Mouse (Mus musculus) v-Abl transformed pro-B cells (cell line): ENCODE data around the gene Tmem59.

Source experiments
- in situ Hi-C, 2 experiments: fragments of 400-800 bp; cut with MboI; formaldehyde crosslinking; loops; one replicate each; pipeline ENCODE4 v1.15.1; 2025; ENCODE audit not compliant: unreplicated experiment in 2 of 2

Gene Tmem59

DNA sequence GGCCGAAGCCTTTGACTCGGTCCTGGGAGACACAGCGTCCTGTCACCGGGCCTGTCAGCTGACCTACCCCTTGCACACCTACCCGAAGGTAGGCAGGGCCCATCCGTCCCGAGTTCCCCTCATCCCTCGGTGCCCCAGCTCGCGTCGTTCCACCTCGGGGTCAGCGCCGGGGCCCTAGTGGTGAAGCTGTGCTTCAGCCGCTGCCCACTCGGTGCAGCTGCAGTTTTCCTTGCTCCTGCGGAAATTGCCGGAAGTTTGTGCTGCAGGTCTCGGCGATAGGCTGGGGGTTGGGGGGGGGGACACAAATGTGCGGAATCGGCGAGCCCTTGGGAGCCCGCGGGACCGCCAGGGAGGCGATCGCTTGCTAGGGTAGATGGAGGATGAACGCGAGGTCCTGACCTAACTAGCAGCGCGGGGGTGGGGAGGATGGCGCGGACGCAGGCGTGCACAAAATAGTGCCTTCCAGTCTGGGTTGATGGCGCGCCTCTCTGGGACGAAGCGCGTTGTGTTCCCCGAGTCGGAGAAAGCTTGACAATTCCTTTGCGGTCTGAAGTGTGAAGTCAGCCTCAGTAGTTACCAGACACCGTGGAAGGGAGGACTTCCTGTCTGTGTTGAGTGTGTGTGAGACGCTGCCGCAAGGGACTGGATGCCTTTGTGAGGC, 761 bp downstream of the Tmem59 start, which contains the start of gene Tceanc2:
TSS of gene Tceanc2 (minus strand) at position 287 of the 661 bp plus-strand sequence.
- in situ Hi-C loops: loop anchor here (5.0 to 10.0 kb wide), 2 partner anchors 176 to 183 kb away; no protein-coding TSS in a partner anchor

DNA sequence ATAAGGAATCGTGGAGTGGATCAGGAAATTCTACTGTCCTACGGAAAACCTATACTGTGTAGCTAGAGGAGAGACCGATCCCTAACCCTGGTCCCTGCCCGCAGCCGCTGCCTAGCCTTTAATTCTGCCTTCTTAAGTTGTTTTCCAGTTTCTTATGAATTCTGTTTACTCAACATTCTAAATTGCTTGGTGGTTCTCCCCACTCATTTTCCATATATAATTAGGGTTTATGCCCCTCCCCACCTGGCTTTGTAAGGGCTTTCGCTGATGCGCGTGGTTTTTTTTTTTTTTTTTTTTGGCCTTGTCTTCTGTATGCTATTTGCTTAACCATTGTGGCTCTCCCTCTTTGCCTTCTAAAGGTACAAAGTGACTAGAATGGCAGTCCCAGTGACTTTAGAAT, 1.4 kb downstream of the Tmem59 start:
- in situ Hi-C loops: loop anchor here (5.0 to 10.0 kb wide), 2 partner anchors 175 to 183 kb away; no protein-coding TSS in a partner anchor

DNA sequence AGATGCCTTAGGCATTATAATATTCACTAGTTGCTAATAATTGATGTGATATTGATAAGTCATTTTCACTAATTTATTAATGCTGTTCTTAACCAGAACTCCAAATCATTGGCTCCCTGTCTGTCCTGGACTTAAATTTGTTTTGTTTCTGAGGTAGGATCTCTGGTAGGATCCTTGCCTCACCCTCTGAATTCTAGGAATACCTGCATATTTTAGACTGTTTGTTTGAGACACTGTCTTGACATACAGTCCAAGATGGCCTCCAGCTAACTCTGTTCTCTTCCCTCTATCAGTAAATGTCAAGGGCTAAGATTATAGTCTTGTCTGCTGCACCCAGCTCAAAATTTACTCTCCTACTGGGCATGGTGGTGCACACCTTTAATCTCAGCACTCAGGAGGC, 2.5 kb downstream of the Tmem59 start:
- in situ Hi-C loops: no loop called here

DNA sequence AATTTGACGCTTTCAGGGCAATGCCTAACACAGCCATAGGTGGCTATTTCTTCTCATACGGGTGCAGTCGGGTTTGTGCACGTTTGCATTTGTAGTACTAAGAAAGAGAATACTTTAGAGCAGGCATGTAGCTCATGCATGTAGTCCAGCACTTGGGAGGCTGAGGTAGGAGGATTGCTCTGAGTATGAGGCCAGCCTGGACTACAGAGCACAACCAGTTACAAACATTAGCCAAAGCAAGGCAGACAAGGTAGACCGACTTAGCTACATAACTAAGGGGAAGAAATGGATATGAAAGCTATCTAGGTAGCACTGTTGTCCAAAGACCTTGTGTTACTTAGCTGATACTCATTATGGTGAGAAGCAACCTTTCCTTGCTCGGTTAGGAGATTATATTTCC, 3.7 kb downstream of the Tmem59 start:
- in situ Hi-C loops: no loop called here

DNA sequence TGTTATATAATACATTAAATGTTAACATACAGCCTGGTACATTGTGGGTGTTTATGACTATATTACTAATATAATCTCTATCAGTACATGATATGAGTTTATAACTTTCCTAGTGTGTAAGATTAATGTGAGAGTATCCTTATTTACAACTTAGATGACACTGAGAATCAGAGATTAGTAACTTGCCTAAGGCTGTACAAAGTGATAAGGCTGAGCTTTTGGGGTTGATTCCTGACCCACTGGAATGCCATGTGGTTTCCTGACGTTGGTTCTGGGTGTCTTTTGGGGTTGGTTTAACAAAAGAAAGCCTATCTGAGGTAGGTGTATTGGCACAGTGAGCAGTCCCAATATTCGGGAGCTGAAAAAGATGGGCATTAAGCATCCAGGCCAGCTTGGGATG, 4.6 kb downstream of the Tmem59 start:
- in situ Hi-C loops: no loop called here

DNA sequence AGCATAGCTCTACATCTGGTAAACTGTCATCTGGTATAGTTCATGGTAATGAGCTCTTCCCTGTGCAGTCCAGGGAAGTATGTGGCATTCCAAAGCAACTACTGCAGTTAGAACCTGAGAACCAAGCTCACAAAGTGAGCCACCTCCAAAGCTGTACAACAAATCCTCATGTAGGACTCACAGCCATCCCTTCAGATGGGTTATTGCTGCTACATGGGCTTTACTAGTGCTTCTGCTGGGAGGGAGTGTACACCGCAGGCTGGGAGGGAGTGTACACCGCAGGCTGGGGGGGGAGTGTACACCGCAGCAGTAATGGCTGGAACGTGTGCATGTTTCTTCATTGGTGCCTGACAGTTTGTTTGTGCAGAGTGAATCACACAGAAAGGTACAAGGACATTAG, 5.0 kb downstream of the Tmem59 start:
- in situ Hi-C loops: no loop called here

DNA sequence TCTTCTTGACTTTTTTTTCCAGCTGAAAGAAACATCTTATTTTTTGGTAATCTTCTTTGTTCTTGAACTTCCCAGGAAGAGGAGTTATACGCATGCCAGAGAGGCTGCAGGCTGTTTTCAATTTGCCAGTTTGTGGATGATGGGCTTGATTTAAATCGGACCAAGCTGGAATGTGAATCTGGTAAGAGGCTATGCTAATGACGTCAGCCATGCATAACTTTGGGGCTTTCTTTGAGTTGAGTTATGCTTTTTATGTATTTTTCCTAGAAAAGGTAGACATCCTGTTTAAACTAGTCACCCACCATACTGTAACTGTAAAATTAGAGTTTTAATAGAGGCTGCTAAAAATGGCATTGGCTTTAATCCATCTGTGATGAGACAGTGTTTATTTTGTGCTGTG, 7.5 kb downstream of the Tmem59 start:
- in situ Hi-C loops: no loop called here

DNA sequence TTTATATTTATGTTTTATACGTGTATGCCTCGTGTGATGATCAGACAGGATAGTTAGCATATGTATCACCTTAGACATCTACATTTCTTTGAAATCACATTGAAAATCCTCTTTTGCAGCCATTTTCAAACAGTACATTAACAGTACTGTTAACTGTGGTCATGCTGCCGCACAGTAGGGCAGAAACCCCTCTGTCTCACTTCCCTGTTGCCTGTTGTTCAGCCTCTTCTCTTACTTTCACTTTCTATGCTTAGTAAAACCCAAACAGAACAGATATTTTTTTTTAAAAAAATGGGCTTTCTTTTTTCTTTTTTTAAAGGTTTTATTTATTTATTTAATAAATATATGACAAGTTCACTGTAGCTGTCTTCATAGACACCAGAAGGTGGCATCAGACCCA, 15.6 kb downstream of the Tmem59 start:
- in situ Hi-C loops: no loop called here

DNA sequence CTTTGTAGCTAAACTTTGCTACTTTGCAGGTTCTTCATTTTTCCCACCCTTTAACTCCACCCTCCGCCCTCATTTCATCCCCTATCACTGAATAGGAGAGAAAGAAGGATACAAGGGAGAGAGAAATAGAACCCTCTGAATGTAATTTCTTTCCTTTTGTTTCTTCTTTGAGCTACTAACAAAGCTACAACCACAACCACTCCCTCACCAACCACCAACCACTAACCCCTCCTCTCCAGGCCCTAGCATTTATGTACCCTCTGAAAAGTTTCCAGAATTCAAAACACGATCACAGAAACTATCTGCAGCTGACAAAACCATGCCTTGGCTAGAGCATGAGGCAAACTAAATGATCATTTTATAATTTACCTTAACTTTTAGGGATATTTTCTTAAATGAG, 18.3 kb downstream of the Tmem59 start:
- in situ Hi-C loops: no loop called here

DNA sequence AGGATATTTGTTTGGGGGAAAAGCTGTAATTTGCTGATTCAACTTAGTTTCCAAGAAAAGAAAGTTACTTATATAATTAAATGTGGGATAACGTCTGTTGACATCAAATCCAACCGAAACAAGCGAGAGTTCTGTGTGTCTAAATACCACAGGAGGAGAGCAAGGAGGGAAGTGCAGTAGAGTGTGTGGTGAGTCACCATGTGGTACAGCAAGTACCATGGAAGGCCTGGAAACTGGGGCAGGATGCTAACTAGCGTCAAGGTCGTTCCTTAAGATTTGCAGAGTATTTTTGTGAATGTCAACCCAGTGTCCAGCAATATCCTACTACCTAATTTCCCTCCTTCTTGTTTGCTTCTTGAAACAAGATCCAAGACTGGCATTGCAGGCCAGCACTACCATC, 19.9 kb downstream of the Tmem59 start:
- in situ Hi-C loops: no loop called here

DNA sequence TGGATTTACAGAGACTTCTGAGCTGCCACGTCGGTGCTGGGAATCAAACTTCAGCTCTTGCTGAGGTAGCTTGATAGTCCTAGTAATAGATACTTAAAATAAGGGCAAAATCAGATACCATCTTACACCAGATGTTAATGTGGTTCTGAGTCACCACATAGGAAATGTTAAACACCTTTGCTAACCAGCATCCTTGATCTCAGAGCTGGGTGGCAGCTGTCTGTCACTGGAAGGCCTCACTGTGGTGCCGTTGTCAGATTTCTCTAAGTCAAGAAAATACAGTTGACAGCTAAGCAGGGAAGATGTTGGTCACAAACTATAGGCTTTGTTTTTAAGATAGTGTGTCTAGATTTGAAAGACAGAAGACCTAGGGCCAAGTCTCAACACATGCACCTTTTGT, 23.6 kb downstream of the Tmem59 start:
- in situ Hi-C loops: loop anchor here in 1 of 2 experiments (5.0 kb wide), 1 partner anchor 36 kb away; no protein-coding TSS in a partner anchor

DNA sequence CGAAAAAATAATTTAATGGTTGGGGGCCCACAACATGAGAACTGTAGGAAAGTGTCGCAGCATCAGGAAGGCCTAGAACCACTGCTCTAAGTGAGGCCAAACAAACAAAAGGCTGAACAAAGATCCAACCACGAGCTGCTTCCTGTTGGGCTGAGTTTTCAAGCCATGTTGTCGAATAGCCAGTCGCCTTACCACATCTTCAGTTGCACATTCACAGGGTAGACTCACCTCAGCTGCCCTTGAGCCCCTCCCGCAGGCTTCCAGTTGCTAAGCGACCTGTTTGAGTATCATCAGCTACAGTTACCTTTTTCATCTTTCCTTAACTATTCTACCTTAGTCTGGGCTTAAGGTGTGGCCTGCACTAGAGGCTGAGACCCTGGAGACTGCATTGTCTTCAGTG, 24.8 kb downstream of the Tmem59 start:
- in situ Hi-C loops: loop anchor here in 1 of 2 experiments (5.0 kb wide), 1 partner anchor 34 kb away; no protein-coding TSS in a partner anchor

DNA sequence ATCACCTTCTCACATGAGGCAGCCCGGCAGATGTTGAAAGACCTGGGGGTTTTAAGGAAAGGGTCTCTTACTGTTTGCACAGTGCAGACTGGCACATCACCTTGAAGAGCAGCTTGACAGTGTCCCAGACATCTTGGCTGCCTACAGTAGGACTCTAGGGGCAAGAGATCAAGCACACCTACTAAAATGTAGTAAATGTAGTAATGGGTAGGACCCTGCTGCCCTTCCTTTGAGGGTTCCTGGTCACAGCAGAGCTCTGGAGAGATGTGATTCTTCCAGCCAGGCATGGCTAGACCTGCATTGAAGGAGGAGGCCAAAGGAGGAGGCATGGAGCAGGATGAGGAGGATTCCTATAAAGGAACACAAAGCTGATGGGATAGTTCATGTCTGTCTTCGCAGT, 28.8 kb downstream of the Tmem59 start:
- in situ Hi-C loops: no loop called here

DNA sequence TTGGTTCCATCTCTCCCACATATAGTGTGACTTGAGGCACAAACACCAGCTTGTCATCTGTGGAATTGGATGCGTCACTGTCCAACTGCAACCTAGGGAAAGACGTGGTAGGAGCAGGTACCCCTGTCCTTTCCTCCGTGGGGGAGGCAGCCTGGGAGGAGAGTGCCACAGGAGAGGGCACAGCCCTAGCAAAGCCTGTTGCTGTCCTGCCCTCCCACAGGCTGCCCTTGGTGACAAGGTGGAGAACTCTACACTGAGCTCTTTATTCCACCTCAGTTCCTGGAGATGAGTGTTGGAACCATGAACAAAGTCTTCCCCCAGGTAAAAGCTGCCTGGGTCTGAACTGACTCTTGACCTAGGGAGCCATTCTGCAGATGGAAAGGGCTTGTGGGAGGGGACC, 30.7 kb downstream of the Tmem59 start, which contains the start of gene Ldlrad1:
TSS of gene Ldlrad1 (plus strand) at position 301 of the 400 bp plus-strand sequence.
- in situ Hi-C loops: no loop called here

DNA sequence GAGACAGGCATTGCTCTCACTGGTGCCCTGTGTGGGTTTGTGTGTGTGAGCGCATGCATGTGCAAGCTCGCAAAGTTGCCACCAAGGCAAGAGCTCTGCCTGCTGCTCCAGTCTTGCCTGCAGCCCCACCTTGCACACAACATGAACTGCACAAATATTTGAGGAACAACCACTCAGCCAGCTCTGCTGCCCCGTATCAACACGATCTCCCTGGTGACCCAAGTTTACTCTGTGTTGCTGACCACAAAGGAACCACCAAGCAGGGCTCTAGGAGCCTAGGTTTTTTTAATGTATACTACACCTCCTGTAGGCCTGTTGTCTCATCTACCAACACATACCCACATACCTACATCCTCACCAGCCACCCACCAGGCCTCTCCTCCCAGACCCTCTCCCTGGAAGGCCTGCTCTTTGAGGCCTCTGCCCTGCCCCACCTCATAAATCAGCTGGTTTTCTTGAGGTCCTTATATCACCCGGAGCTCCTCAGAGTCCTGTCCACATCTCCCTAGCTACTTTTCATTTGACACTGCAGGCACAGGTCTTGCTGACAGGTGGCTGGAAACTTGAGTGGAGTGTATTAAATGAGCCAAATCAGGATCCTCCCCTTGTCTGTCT, 32.4 kb downstream of the Tmem59 start:
- in situ Hi-C loops: no loop called here

DNA sequence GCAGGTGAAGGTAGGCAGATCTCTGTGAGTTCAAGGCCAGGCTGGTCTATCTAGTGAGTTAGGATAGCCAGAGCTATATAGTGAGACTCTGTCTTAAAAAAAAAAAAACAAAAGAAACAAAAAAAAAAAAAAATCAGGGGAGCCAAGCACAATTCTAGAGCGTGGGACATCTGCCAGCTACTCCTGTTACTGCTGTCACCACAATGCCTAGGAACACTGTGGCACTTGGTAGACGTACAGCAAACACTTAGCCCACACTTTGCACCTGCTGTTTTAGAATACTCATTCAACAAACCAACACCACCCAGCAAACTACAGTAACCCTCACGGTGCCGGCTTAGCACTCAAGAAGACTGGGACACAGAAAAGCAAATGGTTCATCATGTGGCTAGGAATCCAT, 33.3 kb downstream of the Tmem59 start:
- in situ Hi-C loops: no loop called here

DNA sequence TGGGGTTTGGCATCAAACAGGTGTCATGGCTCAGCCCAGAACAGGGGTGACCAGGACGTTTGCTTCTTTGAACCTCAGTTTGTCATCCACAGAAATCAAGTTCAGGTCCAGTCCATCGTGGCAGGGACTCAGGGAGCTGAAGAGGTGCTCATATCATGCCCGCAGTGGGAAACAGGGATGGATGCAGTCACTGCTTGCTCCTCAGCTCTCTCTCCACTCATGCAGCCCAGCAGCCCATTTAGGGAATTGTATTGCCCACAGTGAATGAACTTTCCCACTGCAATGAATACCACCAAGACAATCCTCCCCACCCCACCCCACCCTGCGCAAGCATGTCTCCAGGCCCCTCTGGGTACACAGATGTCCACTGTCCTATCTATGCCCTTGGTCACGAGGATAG, 33.7 kb downstream of the Tmem59 start:
- in situ Hi-C loops: no loop called here

DNA sequence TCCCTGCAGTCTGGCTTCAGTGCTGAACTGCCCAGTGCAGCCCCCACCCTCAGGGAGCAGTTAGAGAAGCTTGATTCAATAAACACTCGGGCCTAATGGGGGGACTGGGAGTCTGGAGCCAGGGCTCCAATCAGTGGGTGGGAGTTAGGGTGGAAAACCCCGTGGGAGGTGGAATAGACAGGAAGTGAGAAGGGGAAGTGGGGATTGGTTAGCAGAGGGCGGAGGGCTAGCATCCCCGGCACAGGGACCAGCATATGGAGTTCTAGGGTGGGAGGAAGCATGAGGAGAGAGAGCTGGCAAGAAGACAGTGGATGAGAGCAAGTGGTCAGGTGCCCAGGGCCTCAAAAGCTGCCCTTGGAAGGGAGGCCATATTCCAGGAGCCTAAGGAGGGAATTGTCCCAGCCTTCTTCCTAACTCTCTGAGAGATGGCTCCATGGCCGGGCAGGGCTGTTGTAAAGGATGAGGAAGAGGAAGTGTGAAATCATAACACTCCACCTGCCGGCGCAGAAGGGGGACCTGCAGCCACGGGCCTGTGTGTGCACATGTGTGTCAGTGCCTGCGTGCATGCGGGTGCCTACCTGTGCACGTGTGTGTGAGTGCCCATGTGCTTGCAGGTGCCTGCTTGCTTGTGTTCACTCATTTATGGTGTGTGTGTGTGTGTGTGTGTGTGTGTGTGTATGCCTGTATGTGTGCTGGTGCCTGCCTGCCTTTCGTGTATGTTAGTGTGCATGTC, 35.2 kb downstream of the Tmem59 start:
- in situ Hi-C loops: no loop called here

DNA sequence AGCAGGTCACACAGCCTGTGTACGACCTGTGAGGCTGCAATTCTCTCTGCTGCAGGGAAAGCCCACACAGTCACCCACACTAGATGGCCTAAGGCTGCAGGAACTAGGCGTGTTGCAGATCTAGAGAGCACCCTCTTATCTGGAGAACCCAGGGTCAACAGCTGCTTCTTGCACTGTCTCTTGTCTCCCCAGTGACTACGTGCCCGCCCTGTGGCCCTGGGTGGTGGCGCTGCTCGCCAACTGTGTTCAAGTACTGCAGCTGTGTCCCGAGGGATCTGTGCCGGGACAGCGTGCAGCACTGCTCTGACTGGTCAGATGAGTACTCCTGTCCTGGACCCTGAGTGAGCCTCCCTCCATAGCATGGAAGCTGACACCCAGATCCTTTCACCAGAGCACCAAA, 39.4 kb downstream of the Tmem59 start:
- in situ Hi-C loops: no loop called here

DNA sequence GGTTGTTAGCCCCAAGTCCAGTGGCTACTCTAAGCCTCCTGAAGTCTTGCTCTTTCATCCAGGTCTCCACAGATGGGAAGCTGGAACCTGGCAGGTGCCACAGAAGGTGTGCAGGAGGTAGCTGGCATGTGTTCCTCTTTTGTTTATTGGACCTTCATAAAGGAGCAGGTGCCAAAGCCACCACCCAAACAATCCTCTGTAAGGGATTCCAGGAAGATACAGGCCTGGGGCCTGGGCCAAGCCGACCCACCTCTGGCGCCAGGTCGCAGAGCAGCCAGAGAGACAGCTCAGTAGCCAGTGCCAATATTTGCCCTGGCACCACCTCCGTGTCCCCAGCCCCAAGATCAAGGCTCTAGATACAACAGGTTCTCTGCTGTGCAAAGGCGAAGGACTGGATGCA, 43.3 kb downstream of the Tmem59 start:
- in situ Hi-C loops: no loop called here
